Mouse (Mus musculus) olfactory bulb, adult 2 months (tissue): ENCODE results near the gene Ccdc167.

Experiments
- CTCF ChIP-seq: fragments of 200-500 bp; IDR thresholded peaks from 2 replicates; pipeline ENCODE4 v1.5.1; 2012; ENCODE audit warnings: low read depth, mild to moderate bottlenecking, low read length, moderate library complexity; ENCODE audit not compliant: insufficient read depth
- POLR2A ChIP-seq: fragments of 200-500 bp; IDR thresholded peaks from 2 replicates; pipeline ENCODE4 v1.6.1; 2012; ENCODE audit warnings: mild to moderate bottlenecking, low read depth, low read length, moderate library complexity; ENCODE audit not compliant: insufficient read depth

- TF ChIP-seq CTCF (no peak), POLR2A (no peak)
Observed at GRCm38 (mm10) chr17:29732522-29732921, 15.7 kb upstream of the Ccdc167 start.
